Mouse (Mus musculus) G1E (cell line): Measurements from ENCODE around the gene Ipo13. TPM values are rescaled to one million over a fixed set of nuclear protein-coding genes. Genes with fewer than 3 reads are reported as not detected.

Source experiments
- ATAC-seq: 2 replicates; pipeline ENCODE4 v1.8.0; 2016; ENCODE audit warnings: mild to moderate bottlenecking; ENCODE audit not compliant: insufficient number of reproducible peaks, poor library complexity, low FRiP score, severe bottlenecking; ENCODE audit errors: extremely low read depth
- DNase-seq: peaks from one replicate; pipeline ENCODE4 v3.0.0; 2012; ENCODE audit warnings: low spot score
- H3K27me3 ChIP-seq: 2 replicates; pipeline ENCODE4 v1.6.1; 2012; ENCODE audit warnings: mild to moderate bottlenecking, low read length, inconsistent platforms; ENCODE audit not compliant: insufficient read depth
- H3K36me3 ChIP-seq: replicated peaks from 2 replicates; pipeline ENCODE3; 2012; ENCODE audit warnings: mild to moderate bottlenecking, inconsistent platforms
- H3K4me1 ChIP-seq: 2 replicates; pipeline ENCODE4 v1.6.1; 2012; ENCODE audit warnings: low read depth, low read length, inconsistent platforms, mixed read lengths; ENCODE audit not compliant: insufficient read depth
- H3K4me3 ChIP-seq: 2 replicates; pipeline ENCODE4 v1.5.1; 2012; ENCODE audit warnings: low read depth, mild to moderate bottlenecking, inconsistent platforms, low read length, moderate library complexity, mixed read lengths
- H3K9me3 ChIP-seq: replicated peaks from 2 replicates; pipeline ENCODE4 v1.6.1; 2012; ENCODE audit warnings: inconsistent platforms
- CTCF ChIP-seq: IDR thresholded peaks from 2 replicates; pipeline ENCODE4 v1.5.1; 2012; ENCODE audit warnings: low read depth, low read length, inconsistent platforms, mixed read lengths
- GATA1 ChIP-seq: IDR thresholded peaks from 2 replicates; pipeline ENCODE4 v1.6.1; 2012; ENCODE audit warnings: borderline replicate concordance, low read length, inconsistent platforms, mixed read lengths
- GATA2 ChIP-seq: IDR thresholded peaks from 2 replicates; pipeline ENCODE4 v1.6.1; 2012; ENCODE audit warnings: low read depth, low read length, inconsistent platforms, borderline replicate concordance
- POLR2AphosphoS5 ChIP-seq: IDR thresholded peaks from 2 replicates; pipeline ENCODE4 v1.6.1; 2012; ENCODE audit warnings: low read depth, low read length, inconsistent platforms; ENCODE audit not compliant: insufficient replicate concordance
- TAL1 ChIP-seq: conservative IDR thresholded peaks from 2 replicates; pipeline ENCODE4 v1.6.1; 2012; ENCODE audit warnings: low read depth, low read length, inconsistent platforms, mixed read lengths
- polyA plus RNA-seq: library from polyadenylated mRNA; stranded (reverse); fragments of >175 nt; gene quantifications from 2 replicates; pipeline ENCODE4 v1.2.3, GENCODE M21; 2012
- total RNA-seq, 2 experiments: library from RNA; stranded (forward) in 1 of 2; stranded (reverse) in 1 of 2; fragments of 200-1000 nt in 1 of 2; fragments of >200 nt in 1 of 2; fragmentation: Nextera tagmentation in 1 of 2; gene quantifications; 2 replicates each; pipeline ENCODE4 v1.2.3; 2014 to 2017

Gene Ipo13
- total and polyA plus RNA-seq, 3 experiments: 8.9 to 25.1 (median 18.8) TPM

- peaks cover 12% of the 10 kb centered on the region for H3K36me3 ChIP-seq
- TF ChIP-seq TAL1 (no peak), POLR2AphosphoS5 (no peak), GATA1 (no peak), GATA2 (no peak), CTCF (no peak)
- no peaks in the 10 kb centered on the region for H3K9me3 ChIP-seq
- ATAC-seq (no peak), DNase-seq (no peak)
- no peak overlapping the region for H3K4me3 ChIP-seq
- H3K4me1 ChIP-seq: no peaks in the 10 kb centered on the region
- peaks cover 28% of the 10 kb centered on the region for H3K27me3 ChIP-seq
These were observed 59.7 kb downstream of the Ipo13 start for GRCm38 (mm10) chr4:117855146-117855545.

- no peaks in the 10 kb centered on the region for H3K4me1 ChIP-seq
- TF ChIP-seq GATA2: no peak
- TF ChIP-seq POLR2AphosphoS5: no peak
- no peak for TF ChIP-seq TAL1
- no peak for TF ChIP-seq GATA1
- no peak for TF ChIP-seq CTCF
- H3K36me3 ChIP-seq: peaks cover 14% of the 10 kb centered on the region
These were observed 62.5 kb downstream of the Ipo13 start for GRCm38 (mm10) chr4:117852152-117852868.

GRCm38 (mm10) chr4:117850871-117851270 is 63.9 kb downstream of the Ipo13 start:
- Histone ChIP-seq H3K4me1 (no peaks in the 10 kb centered on the region), H3K4me3 (no peak overlapping the region), H3K9me3 (no peaks in the 10 kb centered on the region), H3K36me3 (peaks cover 10% of the 10 kb centered on the region), H3K27me3 (peaks cover 35% of the 10 kb centered on the region)
- ATAC-seq: no peak
- no peak for TF ChIP-seq POLR2AphosphoS5
- no peak for TF ChIP-seq CTCF
- TF ChIP-seq GATA1: no peak
- no peak for TF ChIP-seq TAL1
- no peak for TF ChIP-seq GATA2
- no peak for DNase-seq

More at GRCm38 (mm10) chr4:117852152-117852868, 62.5 kb downstream of the Ipo13 start:
- DNase-seq: no peak
- ATAC-seq: no peak
- Histone ChIP-seq H3K27me3 (peaks cover 37% of the 10 kb centered on the region), H3K9me3 (no peaks in the 10 kb centered on the region), H3K4me3 (no peak overlapping the region)

GRCm38 (mm10) chr4:117850176-117850575 is 64.6 kb downstream of the Ipo13 start:
- H3K4me1 ChIP-seq: peaks cover 3% of the 10 kb centered on the region; the same call in 1 of the 2 replicates
- no peak overlapping the region for H3K4me3 ChIP-seq
- peaks cover 16% of the 10 kb centered on the region for H3K36me3 ChIP-seq
- no peak for ATAC-seq
- no peak for TF ChIP-seq TAL1
- TF ChIP-seq GATA2: no peak
- TF ChIP-seq CTCF: no peak
- no peak for TF ChIP-seq POLR2AphosphoS5
- TF ChIP-seq GATA1: no peak
- peaks cover 32% of the 10 kb centered on the region for H3K27me3 ChIP-seq
- H3K9me3 ChIP-seq: no peaks in the 10 kb centered on the region
- DNase-seq: no peak

- ATAC-seq (no peak), DNase-seq (no peak)
- H3K36me3 ChIP-seq: peaks cover 16% of the 10 kb centered on the region
- TF ChIP-seq GATA2 (no peak), POLR2AphosphoS5 (no peak), CTCF (no peak), TAL1 (no peak), GATA1 (no peak)
- no peaks in the 10 kb centered on the region for H3K9me3 ChIP-seq
- no peak overlapping the region for H3K4me3 ChIP-seq
- peaks cover 3% of the 10 kb centered on the region; the same call in 1 of the 2 replicates for H3K4me1 ChIP-seq
- H3K27me3 ChIP-seq: peaks cover 30% of the 10 kb centered on the region
These were observed 65.3 kb downstream of the Ipo13 start for GRCm38 (mm10) chr4:117849506-117849905.

GRCm38 (mm10) chr4:117849063-117849462 is 65.7 kb downstream of the Ipo13 start:
- ATAC-seq (no peak), DNase-seq (no peak)
- H3K4me1 ChIP-seq: peaks cover 3% of the 10 kb centered on the region; the same call in 1 of the 2 replicates
- TF ChIP-seq TAL1: no peak
- no peak for TF ChIP-seq GATA1
- TF ChIP-seq CTCF: no peak
- no peak for TF ChIP-seq POLR2AphosphoS5
- TF ChIP-seq GATA2: no peak
- H3K36me3 ChIP-seq: peaks cover 16% of the 10 kb centered on the region
- H3K9me3 ChIP-seq: no peaks in the 10 kb centered on the region
- H3K4me3 ChIP-seq: no peak overlapping the region
- peaks cover 28% of the 10 kb centered on the region for H3K27me3 ChIP-seq
